Mouse (Mus musculus): ENCODE data around the gene Med12l. TPM values are rescaled to one million over a fixed set of nuclear protein-coding genes. Genes with fewer than 3 reads are reported as not detected.

The Med12l gene
- polyA plus RNA-seq, 1 experiment from 2014 or later, result 6.5 TPM

DNA sequence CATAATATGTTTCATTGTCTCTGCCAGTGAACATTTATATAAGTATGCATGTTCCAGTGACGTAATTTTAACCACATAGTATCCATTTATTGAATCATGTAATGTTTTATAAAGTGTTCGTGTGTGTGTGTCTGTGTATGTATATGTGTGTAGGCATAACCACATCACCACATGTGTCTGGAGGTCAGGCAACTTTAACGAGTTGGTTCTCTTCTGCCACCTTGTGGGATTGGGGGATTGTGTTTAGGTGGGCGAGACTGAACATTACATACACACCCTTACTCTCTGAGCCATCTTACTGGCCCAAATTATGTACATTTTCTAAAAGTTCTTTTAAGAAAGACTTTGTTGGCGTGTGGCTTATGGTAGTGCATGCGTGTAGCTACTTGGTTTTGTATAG is 162.9 kb downstream of the Med12l start:
- no peak overlapping the region for H3K27ac ChIP-seq (replicated peaks; ENCODE audit: low read depth, low read length)
- H3K4me2 ChIP-seq (ENCODE audit: low read length), result no peak overlapping the region
- no peak for DNase-seq
- no peaks in the 10 kb centered on the region for H3K36me3 ChIP-seq (ENCODE audit: control insufficient read depth, insufficient read depth, low read length)
- no peaks in the 10 kb centered on the region for H3K27me3 ChIP-seq (ENCODE audit: control insufficient read depth, insufficient read depth, low read length)
- H3K4me3 ChIP-seq (replicated peaks; ENCODE audit: low read depth, low read length), result no peak overlapping the region
- H3K9ac ChIP-seq (replicated peaks; ENCODE audit: low read length), result no peak overlapping the region
- H3K9me3 ChIP-seq (ENCODE audit: control insufficient read depth, low read length), result no peaks in the 10 kb centered on the region
- WGBS, result 96% methylated on average over 6 of the region's 6 CpGs
- H3K4me1 ChIP-seq (ENCODE audit: control insufficient read depth, insufficient read depth, low read length), result no peaks in the 10 kb centered on the region
- no peak for ATAC-seq (ENCODE audit: low FRiP score, low TSS enrichment)

DNA sequence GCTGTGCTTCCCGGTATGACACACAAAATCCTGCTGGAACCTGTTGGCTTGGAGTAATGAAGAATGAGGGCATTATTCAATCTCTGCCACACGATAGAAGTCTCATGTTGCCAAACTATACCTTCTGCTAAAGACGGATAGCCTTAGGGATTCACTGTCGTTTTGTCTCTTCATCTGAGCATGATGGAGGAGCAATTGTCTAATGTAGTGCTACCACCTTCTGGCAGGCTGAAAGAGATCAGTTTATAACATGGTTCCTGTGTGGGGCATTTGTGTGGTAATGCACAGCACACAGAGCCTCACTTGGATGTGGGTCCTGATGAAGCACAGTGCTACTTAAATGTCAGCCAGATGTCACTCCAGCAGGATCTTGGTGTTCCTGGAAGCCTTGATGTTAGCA is 163.6 kb downstream of the Med12l start:
- H3K9ac ChIP-seq (replicated peaks; ENCODE audit: low read length), result no peak overlapping the region
- no peak overlapping the region for H3K27ac ChIP-seq (replicated peaks; ENCODE audit: low read depth, low read length)
- H3K27me3 ChIP-seq (ENCODE audit: control insufficient read depth, insufficient read depth, low read length), result no peaks in the 10 kb centered on the region
- 89% methylated on average over 4 of the region's 4 CpGs for WGBS
- DNase-seq (no peak), ATAC-seq (ENCODE audit: low FRiP score, low TSS enrichment) (no peak)
- H3K9me3 ChIP-seq (ENCODE audit: control insufficient read depth, low read length), result no peaks in the 10 kb centered on the region
- H3K4me2 ChIP-seq (ENCODE audit: low read length), result no peak overlapping the region
- no peaks in the 10 kb centered on the region for H3K4me1 ChIP-seq (ENCODE audit: control insufficient read depth, insufficient read depth, low read length)
- no peak overlapping the region for H3K4me3 ChIP-seq (replicated peaks; ENCODE audit: low read depth, low read length)
- no peaks in the 10 kb centered on the region for H3K36me3 ChIP-seq (ENCODE audit: control insufficient read depth, insufficient read depth, low read length)

DNA sequence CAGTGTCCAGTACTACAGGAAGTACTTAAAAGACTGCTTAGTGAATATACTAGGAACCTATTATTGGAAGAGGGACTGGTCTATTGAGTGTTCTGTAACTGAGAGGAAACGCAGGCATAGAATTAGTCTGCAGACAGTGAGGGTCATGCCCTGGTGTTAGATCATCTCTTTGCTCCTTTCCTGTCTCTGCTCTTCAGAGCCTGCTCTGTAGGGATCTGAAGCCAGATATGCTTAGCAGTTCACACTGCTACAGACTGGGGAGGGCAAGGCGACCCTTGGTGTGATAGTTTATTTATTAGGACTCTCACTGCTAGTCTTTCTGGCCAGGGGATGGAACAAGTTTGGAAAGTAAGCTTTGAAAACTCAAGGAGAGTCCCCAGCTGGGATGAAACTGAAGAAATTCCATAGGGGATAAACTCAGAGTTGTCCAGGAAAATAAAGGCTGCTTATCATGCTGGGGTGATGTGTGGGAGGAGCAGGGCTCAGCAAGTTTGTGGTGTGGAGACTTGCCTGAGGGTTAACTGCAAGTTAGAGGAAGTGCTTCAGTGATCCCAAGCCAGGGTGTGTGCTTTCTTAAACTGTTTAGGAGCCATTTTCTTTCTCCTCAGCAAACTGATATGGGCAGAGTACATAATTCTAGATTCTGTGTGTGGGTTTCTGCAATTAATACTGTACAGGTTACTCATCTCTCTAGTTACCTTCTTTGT is 164.4 kb downstream of the Med12l start:
- Histone ChIP-seq H3K4me2 (ENCODE audit: low read length) (no peak overlapping the region), H3K36me3 (ENCODE audit: control insufficient read depth, insufficient read depth, low read length) (no peaks in the 10 kb centered on the region), H3K27ac (replicated peaks; ENCODE audit: low read depth, low read length) (no peak overlapping the region), H3K4me3 (replicated peaks; ENCODE audit: low read depth, low read length) (no peak overlapping the region), H3K4me1 (ENCODE audit: control insufficient read depth, insufficient read depth, low read length) (no peaks in the 10 kb centered on the region), H3K9me3 (ENCODE audit: control insufficient read depth, low read length) (no peaks in the 10 kb centered on the region), H3K9ac (replicated peaks; ENCODE audit: low read length) (no peak overlapping the region), H3K27me3 (ENCODE audit: control insufficient read depth, insufficient read depth, low read length) (no peaks in the 10 kb centered on the region)
- ATAC-seq (ENCODE audit: low FRiP score, low TSS enrichment) (no peak), DNase-seq (peak; percentile 6)
- WGBS, result 67% methylated on average over 2 of the region's 2 CpGs

DNA sequence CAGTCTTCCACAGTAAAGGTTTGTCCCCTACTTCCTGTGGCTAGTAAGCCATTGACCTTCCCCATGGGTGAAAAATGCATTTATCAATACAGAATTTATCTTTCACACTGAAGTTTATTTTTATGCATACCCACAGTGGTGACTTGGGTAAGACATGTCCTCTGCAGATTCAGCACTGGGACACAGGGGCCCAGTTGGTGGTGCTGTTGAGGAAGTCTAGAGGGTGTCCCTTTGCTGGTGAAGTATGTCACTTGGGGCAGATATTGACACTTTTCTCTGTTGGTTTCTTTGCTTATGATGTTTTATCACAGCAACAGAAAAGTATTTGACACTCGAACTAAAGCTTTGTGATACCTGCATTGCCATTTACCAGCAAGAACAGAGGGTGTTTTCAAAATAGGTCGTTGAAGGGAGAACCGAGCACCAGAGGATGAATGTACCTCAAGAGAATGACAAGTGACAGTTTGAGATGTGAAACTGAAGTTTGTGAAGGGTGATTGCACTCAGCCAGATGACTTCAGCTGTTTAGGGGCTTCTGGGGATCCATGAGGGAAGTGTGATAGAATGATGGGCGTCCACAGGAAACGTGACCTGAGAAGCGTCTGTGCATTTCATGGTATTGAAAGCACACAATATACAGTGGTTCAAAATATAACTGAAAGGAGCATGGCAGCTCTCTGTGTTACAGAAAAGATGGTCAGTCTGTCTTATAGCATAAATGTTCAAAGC is 169.0 kb downstream of the Med12l start:
- H3K4me3 ChIP-seq (replicated peaks; ENCODE audit: low read depth, low read length), result no peak overlapping the region
- H3K4me1 ChIP-seq (ENCODE audit: control insufficient read depth, insufficient read depth, low read length), result no peaks in the 10 kb centered on the region
- WGBS, result 89% methylated on average over 6 of the region's 6 CpGs
- no peak overlapping the region for H3K27ac ChIP-seq (replicated peaks; ENCODE audit: low read depth, low read length)
- ATAC-seq (ENCODE audit: low FRiP score, low TSS enrichment) (no peak), DNase-seq (no peak)
- H3K27me3 ChIP-seq (ENCODE audit: control insufficient read depth, insufficient read depth, low read length), result no peaks in the 10 kb centered on the region
- H3K36me3 ChIP-seq (ENCODE audit: control insufficient read depth, insufficient read depth, low read length), result no peaks in the 10 kb centered on the region
- H3K9me3 ChIP-seq (ENCODE audit: control insufficient read depth, low read length), result no peaks in the 10 kb centered on the region
- H3K4me2 ChIP-seq (ENCODE audit: low read length), result no peak overlapping the region
- no peak overlapping the region for H3K9ac ChIP-seq (replicated peaks; ENCODE audit: low read length)

DNA sequence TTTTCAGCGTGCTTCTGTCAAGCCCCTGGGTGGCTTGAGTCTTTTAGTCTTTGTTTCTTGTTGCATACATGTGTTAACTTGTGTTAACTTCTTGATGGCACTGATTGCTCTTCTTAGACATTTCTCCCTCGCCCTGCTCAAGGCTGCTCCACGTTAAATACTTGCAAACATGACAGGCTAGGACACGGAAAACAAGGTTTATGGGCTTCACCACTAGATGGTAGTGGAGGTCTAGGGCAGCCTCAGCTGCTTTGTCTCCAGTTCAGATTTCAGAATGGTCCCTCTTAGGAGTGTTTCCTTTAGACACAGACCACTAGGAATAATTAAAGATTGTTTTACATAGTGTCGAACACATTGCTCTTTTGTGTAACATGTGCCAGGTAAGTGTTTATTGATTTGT is 169.6 kb downstream of the Med12l start:
- Histone ChIP-seq H3K9me3 (ENCODE audit: control insufficient read depth, low read length) (no peaks in the 10 kb centered on the region), H3K4me1 (ENCODE audit: control insufficient read depth, insufficient read depth, low read length) (no peaks in the 10 kb centered on the region), H3K9ac (replicated peaks; ENCODE audit: low read length) (no peak overlapping the region), H3K4me3 (replicated peaks; ENCODE audit: low read depth, low read length) (no peak overlapping the region), H3K36me3 (ENCODE audit: control insufficient read depth, insufficient read depth, low read length) (no peaks in the 10 kb centered on the region), H3K27ac (replicated peaks; ENCODE audit: low read depth, low read length) (no peak overlapping the region), H3K4me2 (ENCODE audit: low read length) (no peak overlapping the region), H3K27me3 (ENCODE audit: control insufficient read depth, insufficient read depth, low read length) (no peaks in the 10 kb centered on the region)
- peak; percentile 64; the same call in 1 of the 2 replicates for ATAC-seq (ENCODE audit: low FRiP score, low TSS enrichment)
- 54% methylated on average over 5 of the region's 5 CpGs for WGBS
- peak; percentile 76 for DNase-seq

DNA sequence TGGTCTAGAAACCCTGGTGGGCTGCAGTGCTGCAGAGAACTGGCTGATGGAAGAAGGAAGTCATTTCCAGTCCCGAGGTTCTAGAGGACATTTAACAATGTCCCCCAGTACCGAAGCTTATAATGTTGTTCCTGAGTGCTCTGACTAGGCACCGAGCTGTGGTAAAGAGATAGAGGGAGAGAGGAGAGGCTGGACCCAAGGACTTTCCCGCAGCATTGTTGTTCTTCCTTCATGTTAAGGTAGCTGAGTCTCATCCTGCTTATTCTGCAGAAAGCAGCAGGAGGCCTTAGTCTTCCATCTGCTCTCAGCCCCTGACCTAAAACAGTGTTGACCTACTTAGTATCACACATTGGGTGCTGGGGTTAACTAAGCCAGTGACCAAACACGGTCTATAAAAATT is 171.2 kb downstream of the Med12l start:
- no peaks in the 10 kb centered on the region for H3K9me3 ChIP-seq (ENCODE audit: control insufficient read depth, low read length)
- no peaks in the 10 kb centered on the region for H3K36me3 ChIP-seq (ENCODE audit: control insufficient read depth, insufficient read depth, low read length)
- no peak overlapping the region for H3K27ac ChIP-seq (replicated peaks; ENCODE audit: low read depth, low read length)
- no peak overlapping the region for H3K4me2 ChIP-seq (ENCODE audit: low read length)
- no peak for DNase-seq
- H3K4me1 ChIP-seq (ENCODE audit: control insufficient read depth, insufficient read depth, low read length), result no peaks in the 10 kb centered on the region
- WGBS, result 81% methylated on average over 5 of the region's 5 CpGs
- H3K27me3 ChIP-seq (ENCODE audit: control insufficient read depth, insufficient read depth, low read length), result no peaks in the 10 kb centered on the region
- H3K4me3 ChIP-seq (replicated peaks; ENCODE audit: low read depth, low read length), result no peak overlapping the region
- H3K9ac ChIP-seq (replicated peaks; ENCODE audit: low read length), result no peak overlapping the region
- no peak for ATAC-seq (ENCODE audit: low FRiP score, low TSS enrichment)

DNA sequence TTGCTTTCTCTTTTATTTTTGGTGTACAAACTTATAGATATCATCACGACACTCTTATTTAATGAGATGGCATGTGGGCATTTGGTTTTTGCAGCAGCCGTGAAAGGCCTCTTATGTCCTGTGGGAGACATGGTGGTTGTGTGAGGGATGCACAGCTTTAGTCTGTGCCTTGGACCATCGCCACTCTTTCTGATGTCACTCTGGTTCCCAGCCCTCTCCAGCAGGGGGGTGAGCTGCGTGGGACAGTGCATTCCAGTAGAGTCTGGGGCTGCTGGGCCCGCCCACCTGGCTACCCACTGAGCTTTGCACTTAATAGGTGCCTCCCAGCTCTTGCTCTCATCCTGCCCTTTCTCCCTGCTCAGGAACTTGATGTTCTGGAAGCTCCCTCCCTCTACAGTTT is 175.5 kb downstream of the Med12l start:
- DNase-seq (no peak), ATAC-seq (ENCODE audit: low FRiP score, low TSS enrichment) (no peak; the same call in 1 of the 2 replicates)
- H3K4me2 ChIP-seq (ENCODE audit: low read length), result no peak overlapping the region
- H3K4me3 ChIP-seq (replicated peaks; ENCODE audit: low read depth, low read length), result no peak overlapping the region
- no peaks in the 10 kb centered on the region for H3K36me3 ChIP-seq (ENCODE audit: control insufficient read depth, insufficient read depth, low read length)
- no peaks in the 10 kb centered on the region for H3K9me3 ChIP-seq (ENCODE audit: control insufficient read depth, low read length)
- H3K27me3 ChIP-seq (ENCODE audit: control insufficient read depth, insufficient read depth, low read length), result no peaks in the 10 kb centered on the region
- no peaks in the 10 kb centered on the region for H3K4me1 ChIP-seq (ENCODE audit: control insufficient read depth, insufficient read depth, low read length)
- 65% methylated on average over 5 of the region's 5 CpGs for WGBS
- no peak overlapping the region for H3K27ac ChIP-seq (replicated peaks; ENCODE audit: low read depth, low read length)
- no peak overlapping the region for H3K9ac ChIP-seq (replicated peaks; ENCODE audit: low read length)

DNA sequence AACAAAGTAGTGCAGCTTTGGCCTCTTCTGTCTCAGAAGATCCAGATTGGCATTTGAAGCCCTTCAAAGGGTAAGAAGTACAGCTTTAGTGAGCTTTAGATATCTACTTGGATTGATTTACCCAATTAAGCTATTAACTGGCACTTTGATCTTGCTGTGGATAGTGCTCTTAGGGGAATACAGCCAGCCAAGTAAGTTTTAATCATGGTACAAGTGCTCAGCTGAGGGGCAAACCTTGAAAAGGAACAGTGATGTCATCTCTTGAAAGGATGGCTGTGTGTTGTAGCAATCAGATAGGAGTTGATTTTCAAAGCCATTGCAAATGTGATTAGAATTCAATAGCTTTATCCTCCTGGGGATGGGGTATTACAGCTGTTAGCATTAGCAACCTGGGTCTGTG is 176.5 kb downstream of the Med12l start:
- H3K27ac ChIP-seq (replicated peaks; ENCODE audit: low read depth, low read length), result no peak overlapping the region
- no peak overlapping the region for H3K9ac ChIP-seq (replicated peaks; ENCODE audit: low read length)
- H3K4me2 ChIP-seq (ENCODE audit: low read length), result no peak overlapping the region
- no peak for ATAC-seq (ENCODE audit: low FRiP score, low TSS enrichment)
- peak; percentile 36 for DNase-seq
- no peaks in the 10 kb centered on the region for H3K27me3 ChIP-seq (ENCODE audit: control insufficient read depth, insufficient read depth, low read length)
- no peaks in the 10 kb centered on the region for H3K9me3 ChIP-seq (ENCODE audit: control insufficient read depth, low read length)
- no peaks in the 10 kb centered on the region for H3K4me1 ChIP-seq (ENCODE audit: control insufficient read depth, insufficient read depth, low read length)
- H3K4me3 ChIP-seq (replicated peaks; ENCODE audit: low read depth, low read length), result no peak overlapping the region
- H3K36me3 ChIP-seq (ENCODE audit: control insufficient read depth, insufficient read depth, low read length), result no peaks in the 10 kb centered on the region

DNA sequence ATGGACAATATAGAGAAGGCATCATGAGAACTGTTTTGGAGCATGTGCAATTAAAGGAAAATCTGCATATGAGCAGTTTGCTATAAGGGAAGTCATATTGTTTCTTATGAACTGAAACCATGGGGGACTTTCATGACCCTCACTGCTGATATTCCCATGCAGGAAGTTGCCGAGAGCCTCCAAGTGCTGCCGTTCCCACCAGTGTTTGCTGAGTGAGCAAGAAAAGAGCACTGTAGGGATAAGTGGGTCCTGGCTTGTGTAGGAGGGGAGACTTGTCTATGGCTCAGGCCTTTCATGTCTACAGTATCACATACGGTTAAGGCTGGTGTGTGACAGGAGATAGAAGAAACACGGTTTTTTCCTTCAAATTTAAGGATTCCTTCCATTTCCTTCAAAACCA is 180.0 kb downstream of the Med12l start:
- Histone ChIP-seq H3K9me3 (ENCODE audit: control insufficient read depth, low read length) (no peaks in the 10 kb centered on the region), H3K27me3 (ENCODE audit: control insufficient read depth, insufficient read depth, low read length) (no peaks in the 10 kb centered on the region), H3K4me1 (ENCODE audit: control insufficient read depth, insufficient read depth, low read length) (no peaks in the 10 kb centered on the region), H3K36me3 (ENCODE audit: control insufficient read depth, insufficient read depth, low read length) (no peaks in the 10 kb centered on the region), H3K9ac (replicated peaks; ENCODE audit: low read length) (no peak overlapping the region), H3K4me3 (replicated peaks; ENCODE audit: low read depth, low read length) (no peak overlapping the region), H3K4me2 (ENCODE audit: low read length) (no peak overlapping the region), H3K27ac (replicated peaks; ENCODE audit: low read depth, low read length) (no peak overlapping the region)
- ATAC-seq (ENCODE audit: low FRiP score, low TSS enrichment) (no peak), DNase-seq (no peak)
- WGBS, result 92% methylated on average over 4 of the region's 4 CpGs
